Mouse (Mus musculus) brain, embryonic 14.5 days (tissue): ENCODE measurements at regions not wholly inside any gene's neighbourhood (a gene's known extent, or its start where the extent isn't known, plus 50 kb on each side); places are given as distances from the start of the nearest gene placed in this dataset.

ENCODE experiments used
- DNase-seq: peaks from one replicate; pipeline ENCODE4 v3.0.0-alpha.2; 2011; ENCODE audit warnings: low read depth
- CTCF ChIP-seq: fragments of 200-500 bp; IDR thresholded peaks from 2 replicates; pipeline ENCODE4 v1.5.1; 2012; ENCODE audit warnings: inconsistent platforms, mild to moderate bottlenecking, moderate library complexity, borderline replicate concordance; ENCODE audit not compliant: insufficient read depth, insufficient read length; ENCODE audit errors: extremely low read depth
- POLR2A ChIP-seq: fragments of 200-500 bp; IDR thresholded peaks from 2 replicates; pipeline ENCODE4 v1.6.1; 2012; ENCODE audit warnings: mild to moderate bottlenecking, inconsistent platforms, borderline replicate concordance; ENCODE audit not compliant: poor library complexity, insufficient read depth, insufficient read length, severe bottlenecking; ENCODE audit errors: extremely low read depth

DNA sequence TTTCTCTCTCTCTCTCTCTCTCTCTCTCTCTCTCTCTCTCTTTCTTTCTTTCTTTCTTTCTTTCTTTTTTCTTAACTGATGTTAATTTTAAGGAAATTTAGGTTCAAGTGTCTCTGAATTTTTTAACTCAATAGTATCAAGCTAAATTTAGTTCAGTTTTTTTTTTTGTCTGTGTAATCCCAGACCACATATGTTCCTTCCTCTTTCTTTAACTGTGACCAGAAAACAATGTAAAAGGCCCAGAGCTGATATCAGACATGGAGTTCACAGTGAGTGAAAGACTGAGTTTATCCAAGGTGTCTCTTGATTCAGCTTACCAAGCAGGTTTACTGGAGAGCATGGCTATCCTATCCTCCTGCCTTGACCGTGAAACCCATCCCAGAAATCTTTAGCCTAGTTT, 258.9 kb upstream of the Veph1 start:
- DNase-seq: no peak

DNA sequence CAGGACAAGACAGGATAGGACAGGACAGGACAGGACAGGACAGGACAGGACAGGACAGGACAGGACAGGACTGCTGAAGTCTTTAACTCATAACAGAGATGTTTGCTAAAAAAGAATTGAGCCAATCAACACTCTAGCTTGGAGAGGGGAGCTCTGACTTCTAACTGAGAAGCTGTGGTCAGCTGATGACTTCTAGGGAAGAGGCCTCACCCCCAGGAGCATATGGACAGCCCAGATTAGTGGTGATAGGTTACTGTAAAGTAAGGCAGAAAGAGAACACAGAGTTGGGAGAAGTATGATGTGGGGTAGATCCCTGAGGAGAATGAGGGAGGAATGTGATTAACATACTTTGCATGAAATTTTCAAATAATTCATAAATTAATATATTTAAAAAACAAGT, 254.3 kb upstream of the Veph1 start:
- DNase-seq: no peak
- TF ChIP-seq CTCF: no peak
- no peak for TF ChIP-seq POLR2A

More for the DNA sequence above, 258.9 kb upstream of the Veph1 start:
- TF ChIP-seq POLR2A (no peak), CTCF (no peak)

DNA sequence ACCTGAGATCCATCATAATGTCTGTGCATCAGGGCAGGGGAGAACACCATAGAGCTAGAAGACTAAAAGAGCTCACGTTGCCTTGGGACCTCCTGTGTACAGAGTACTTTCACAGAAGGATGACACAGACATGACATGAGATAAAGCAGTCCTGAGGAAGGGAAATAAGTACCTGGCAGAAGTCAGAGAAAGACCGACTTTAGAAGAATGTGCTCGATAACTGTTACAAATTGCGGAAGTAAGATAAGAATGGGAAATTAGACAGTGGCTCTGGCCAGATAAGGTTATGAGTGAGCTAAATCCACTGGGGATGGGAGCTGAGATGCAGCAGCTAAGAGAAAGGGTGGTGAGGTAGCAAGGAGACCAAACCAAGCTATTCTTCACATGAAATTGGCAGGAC, 249.9 kb upstream of the Veph1 start:
- TF ChIP-seq CTCF (no peak), POLR2A (no peak)
- DNase-seq: no peak

DNA sequence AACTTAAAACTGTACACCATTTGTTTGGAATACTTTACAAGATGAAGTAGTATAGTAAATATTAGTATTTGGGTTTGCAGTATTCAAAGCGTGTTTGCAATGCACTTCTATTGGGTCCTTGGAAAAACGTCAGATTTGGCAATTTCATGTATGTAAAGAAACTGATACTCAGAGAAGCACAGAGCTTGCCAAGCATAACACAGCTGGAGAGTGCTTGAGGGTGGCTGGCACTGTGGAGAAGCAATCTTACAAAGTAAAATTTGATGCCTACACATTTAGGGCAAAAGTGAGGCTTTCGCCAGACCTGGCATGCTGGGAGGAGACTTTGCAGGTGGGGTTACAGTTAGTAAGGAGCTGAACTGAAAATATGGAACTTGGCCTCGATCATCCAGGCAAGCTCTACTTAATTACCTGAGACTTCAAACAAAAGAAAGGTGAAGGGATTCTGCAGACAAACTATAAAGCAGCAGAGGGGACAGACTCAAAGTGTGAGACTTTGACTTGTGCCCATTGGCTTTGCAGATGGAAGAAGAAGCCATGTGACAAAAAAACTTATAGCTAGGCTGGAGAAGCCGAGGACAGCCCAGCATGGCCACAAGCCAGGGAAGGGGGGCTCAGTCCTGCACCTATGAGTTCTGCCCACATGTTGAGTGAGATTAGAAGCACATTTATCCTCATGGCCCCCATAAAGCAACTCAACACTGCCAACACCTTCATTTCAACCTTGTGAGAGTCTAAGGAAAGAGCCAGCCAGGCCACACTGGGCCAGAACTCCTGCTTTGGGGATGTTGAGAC, 247.7 kb upstream of the Veph1 start:
- TF ChIP-seq POLR2A (no peak), CTCF (no peak)
- peak; percentile 16 for DNase-seq

DNA sequence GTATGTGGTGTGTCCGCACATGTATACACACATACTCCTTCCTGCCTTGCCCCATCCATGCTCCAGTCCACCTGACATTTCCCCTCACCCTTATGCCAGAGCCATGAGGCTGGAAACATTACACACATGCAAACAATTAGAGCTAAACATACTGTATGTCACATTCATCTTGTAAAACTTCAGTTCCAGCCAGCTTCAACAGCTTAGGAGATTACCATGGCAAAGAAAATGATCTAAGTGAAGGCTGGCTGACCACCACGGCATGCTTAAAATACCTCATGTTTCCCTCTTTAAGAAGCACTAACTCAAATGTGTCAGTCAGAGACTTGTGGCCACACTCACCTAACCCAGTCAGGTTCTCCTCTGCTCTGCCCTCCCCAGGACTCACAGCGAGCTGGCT, 246.2 kb upstream of the Veph1 start:
- no peak for DNase-seq
- TF ChIP-seq CTCF (no peak), POLR2A (no peak)

DNA sequence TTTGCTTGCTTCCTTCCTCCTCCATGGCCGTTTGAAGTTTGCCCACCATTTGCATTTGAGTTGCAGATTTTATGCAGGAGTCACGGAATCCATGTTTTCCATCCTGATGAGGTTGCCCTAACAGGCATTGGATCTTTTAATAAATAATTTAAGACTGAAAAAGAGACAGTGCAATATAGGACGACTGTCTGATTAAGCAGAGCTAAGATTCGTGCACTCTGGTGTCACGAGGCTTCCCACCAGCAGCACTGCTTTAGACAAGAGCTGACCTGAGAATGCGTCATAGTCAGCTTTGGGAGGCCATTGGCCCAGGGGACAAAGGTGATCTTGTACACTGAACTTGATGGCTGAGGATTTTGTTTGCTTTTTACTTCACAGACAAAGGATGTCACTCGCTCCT, 241.3 kb upstream of the Veph1 start:
- DNase-seq: peak; percentile 59
- no peak for TF ChIP-seq CTCF
- no peak for TF ChIP-seq POLR2A

DNA sequence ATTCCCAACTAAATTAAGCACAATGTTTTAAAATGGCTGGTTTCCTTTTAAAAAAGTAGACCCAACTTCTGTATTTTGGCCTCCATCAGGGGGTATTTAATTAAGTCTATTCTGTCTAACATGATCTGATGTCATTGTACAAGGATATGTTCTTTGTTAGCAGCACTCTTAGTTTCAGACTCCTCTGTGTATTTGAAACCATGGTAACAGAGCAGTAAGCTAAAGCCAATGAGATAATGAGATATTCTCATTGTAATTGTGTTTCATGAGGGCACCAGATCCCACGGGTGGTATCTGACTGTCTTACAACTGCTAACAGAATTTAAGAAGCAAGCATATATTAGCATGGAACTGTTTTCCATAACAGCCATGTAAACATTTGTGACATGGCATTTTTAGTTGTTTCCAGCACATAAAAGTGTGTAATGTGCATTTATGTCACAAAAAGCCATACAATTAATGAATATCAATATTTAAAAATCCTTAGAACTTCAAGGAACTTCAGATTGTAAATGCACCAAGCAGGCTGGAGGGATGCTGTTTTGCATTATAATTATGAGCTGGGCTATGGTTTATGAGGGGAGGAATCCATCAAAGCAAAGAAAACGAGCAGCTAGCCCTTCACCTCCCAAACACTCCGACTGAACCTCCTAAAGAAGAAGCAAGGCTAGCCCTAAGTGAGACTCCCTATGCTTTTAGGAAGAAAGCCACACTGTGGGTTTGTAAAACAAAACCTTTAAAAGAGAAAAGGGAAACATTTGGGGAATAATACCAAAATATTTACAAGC, 240.7 kb upstream of the Veph1 start:
- peak; percentile 87 for DNase-seq

DNA sequence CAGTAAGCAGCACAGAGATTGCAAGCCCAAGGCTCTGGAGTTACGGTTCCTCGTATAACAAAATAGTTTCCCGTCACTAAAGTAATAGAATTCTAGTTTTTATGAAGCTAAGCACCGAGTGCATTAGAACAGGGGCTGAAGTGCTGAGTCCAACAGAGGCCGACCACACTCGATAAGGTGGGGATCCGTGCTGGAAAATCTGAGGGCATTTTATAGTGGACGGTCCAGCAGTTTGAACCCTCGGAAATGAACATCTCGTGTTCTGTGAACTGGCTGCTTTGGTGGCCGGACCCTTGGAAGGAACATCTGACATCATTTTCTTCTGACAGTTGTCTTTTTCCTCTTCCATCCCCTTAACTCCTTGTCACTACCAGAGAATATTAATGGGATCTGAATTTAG, 240.0 kb upstream of the Veph1 start:
- no peak for TF ChIP-seq POLR2A
- no peak for TF ChIP-seq CTCF
- no peak for DNase-seq

More for the DNA sequence above, 240.7 kb upstream of the Veph1 start:
- TF ChIP-seq POLR2A: no peak
- TF ChIP-seq CTCF: no peak

DNA sequence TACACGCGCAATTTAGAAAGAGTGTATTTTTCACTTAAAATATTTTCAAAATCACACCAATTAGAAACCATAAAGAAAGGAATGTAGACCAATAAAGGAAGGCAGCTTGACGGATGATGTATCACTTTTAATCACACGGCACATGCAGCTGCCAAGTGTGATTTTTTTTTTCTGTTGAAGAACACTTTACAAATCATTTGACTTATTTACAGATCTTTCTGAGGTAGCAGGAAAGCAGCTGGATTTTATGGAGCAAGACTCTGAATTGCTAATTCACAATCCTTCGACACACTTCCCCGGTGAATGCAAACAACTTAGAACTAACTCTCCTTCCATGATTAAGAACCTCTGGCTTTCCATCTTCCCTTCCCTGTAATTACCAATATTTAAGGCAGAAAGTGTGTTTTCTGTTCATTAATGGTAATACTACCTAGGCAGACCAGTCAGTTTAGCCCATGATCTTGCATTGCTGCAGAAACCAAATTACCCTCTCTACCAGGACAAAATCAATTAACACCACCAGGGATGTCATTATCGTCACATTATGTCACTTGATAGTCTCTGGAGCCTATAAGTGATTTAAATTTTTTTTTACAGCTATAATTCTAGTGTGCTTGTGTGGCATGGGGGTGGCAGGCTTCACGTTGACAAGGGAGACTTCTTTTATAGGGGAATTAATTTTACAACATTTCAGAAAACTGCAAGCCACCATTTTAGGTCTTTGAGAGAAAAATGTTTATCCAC, 239.3 kb upstream of the Veph1 start:
- DNase-seq: peak; percentile 65
- TF ChIP-seq POLR2A (no peak), CTCF (no peak)

DNA sequence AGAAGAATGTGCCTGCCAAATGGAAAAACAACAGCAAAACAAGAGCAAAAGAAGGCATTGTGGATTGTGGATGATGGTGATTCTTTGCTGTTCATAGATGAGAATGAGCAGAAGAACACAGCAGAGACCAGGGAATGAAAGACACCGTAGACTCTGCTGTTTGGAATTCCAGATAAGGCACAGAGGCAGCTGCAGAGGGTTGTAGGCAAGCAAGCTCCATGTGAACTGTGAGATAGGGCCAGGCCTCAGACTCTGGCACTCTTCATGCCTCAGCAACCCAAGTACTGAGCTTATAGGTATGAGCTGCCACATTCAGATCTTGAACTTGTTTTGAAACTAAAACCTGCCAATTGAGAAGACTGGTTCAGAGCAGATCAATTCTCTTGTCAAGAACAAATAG, 223.3 kb upstream of the Veph1 start:
- no peak for DNase-seq
- TF ChIP-seq CTCF (no peak), POLR2A (no peak)

DNA sequence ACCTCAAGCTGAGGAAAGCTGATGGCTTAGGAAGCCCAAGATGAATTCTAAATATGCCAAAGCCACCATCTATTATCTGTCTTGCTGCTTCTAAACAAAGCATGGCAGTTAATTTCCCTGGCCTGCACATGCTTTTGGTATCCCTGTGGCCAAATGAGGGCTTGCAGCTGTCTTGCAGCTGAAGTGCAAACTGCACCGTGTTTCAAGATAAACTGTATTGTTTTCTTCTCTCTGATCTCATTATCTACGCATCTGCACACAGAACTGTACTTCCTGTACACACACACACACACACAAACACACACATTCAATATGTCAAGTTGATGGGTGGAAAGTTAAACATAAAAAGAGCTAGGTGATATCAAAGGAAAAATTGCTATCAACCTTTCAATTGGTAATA, 221.7 kb upstream of the Veph1 start:
- peak; percentile 35 for DNase-seq
- no peak for TF ChIP-seq POLR2A
- peak; percentile 21; the same call in 1 of the 2 replicates for TF ChIP-seq CTCF

DNA sequence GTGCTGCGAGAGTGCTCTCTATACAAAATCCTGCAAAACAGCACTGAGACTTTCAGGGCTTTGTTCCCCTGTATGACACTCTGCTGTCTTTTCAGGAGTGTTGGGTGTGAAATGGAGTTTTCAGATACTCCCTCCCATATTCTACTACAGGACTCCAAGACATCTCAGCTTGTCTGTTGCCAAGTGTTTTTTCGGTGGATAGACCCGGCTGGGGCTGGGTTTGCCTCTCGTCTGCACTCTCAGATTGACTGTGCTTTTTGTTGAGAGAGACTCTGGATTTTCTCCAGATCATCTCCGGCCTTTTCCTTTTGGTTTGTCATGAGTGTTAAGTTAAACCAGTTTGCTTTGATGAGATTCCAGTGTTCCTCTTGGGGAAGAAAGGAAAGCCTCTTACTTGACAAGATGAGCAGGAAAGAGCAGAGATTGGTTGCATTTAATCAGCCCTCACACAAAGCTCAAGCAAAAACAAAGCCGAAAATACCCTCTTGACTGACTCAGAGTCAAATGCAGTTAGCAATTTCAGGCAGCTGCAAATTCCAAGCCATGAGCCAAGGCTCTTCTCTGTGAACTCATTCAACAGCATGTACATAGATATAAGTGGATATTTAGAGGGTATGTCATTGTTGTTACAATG, 219.3 kb upstream of the Veph1 start:
- no peak for TF ChIP-seq CTCF
- TF ChIP-seq POLR2A: no peak
- DNase-seq: peak; percentile 42
